Mouse (Mus musculus): ENCODE measurements around the gene Anxa4. TPM values are rescaled to one million over a fixed set of nuclear protein-coding genes. Genes with fewer than 3 reads are reported as not detected.

Anxa4 gene
- polyA plus RNA-seq, 1 experiment from 2014 or later: 90.4 TPM

DNA sequence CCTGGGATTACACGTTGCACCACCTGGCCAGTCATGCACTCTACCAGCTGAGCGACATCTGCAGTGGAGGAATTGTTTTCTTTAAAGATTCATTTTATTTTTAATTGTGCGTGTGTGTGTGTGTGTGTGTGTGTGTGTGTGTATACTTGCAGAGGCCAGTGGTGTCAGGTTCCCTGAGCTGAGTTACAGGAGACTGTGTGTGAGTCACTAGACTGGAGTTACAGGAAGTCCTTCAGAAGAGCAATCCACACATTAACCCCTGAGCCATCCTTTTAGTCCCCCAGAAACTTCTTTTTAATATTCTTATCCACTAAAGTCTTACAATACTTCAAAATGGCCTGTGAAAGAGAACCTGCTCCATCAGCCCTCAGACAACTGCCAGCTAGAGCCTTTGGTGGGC is 11.3 kb upstream of the Anxa4 start:
- Histone ChIP-seq H3K9me3 (ENCODE audit: low read depth, low read length) (no peaks in the 10 kb centered on the region), H3K4me1 (ENCODE audit: insufficient read depth) (no peaks in the 10 kb centered on the region), H3K9ac (no peak overlapping the region), H3K4me2 (no peak overlapping the region), H3K36me3 (ENCODE audit: insufficient read depth) (no peaks in the 10 kb centered on the region), H3K4me3 (ENCODE audit: low read depth, low read length) (no peak overlapping the region), H3K27ac (ENCODE audit: low read depth) (no peak overlapping the region), H3K27me3 (ENCODE audit: insufficient read depth, low read length) (no peaks in the 10 kb centered on the region)
- ATAC-seq (ENCODE audit: insufficient read depth) (no peak), DNase-seq (no peak)
- no peak for TF ChIP-seq CTCF (IDR thresholded peaks at IDR 0.05; ENCODE audit: low read depth)
- 56% methylated on average over 3 of the region's 3 CpGs for WGBS

GRCm38 (mm10) chr6:86801431-86801830 is 8.0 kb upstream of the Anxa4 start:
- TF ChIP-seq CTCF (IDR thresholded peaks at IDR 0.05; ENCODE audit: low read depth): no peak
- no peak overlapping the region for H3K4me2 ChIP-seq
- no peaks in the 10 kb centered on the region for H3K9me3 ChIP-seq (ENCODE audit: low read depth, low read length)
- 37% methylated on average over 11 of the region's 11 CpGs for whole genome bisulfite sequencing
- H3K27ac ChIP-seq (ENCODE audit: low read depth): no peak overlapping the region
- ATAC-seq (ENCODE audit: insufficient read depth) (no peak), DNase-seq (no peak)
- no peaks in the 10 kb centered on the region for H3K36me3 ChIP-seq (ENCODE audit: insufficient read depth)
- no peak overlapping the region for H3K4me3 ChIP-seq (ENCODE audit: low read depth, low read length)
- no peak overlapping the region for H3K9ac ChIP-seq
- no peaks in the 10 kb centered on the region; the same call in 1 of the 2 replicates for H3K4me1 ChIP-seq (ENCODE audit: insufficient read depth)
- no peaks in the 10 kb centered on the region for H3K27me3 ChIP-seq (ENCODE audit: insufficient read depth, low read length)

DNA sequence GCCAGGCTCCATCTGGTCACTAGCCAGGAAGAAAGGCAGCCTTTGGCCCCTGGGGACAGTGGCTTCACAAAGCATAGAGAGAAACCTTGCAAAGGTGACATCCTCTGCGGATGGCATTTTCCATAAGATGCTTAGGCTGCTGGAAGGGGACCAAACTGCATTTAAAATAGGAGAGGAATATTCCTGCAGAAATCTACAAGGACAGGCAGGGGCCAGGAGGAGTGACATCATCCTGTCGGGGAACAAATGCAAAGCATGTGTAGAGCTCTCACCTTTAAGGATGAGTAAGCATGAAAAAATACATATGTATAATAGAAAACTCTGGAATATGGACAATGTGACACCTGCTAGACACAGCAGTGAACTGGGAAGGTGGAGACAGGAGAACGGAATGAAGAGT is 7.1 kb upstream of the Anxa4 start:
- Histone ChIP-seq H3K9me3 (ENCODE audit: low read depth, low read length) (no peaks in the 10 kb centered on the region), H3K4me3 (ENCODE audit: low read depth, low read length) (no peak overlapping the region), H3K27ac (ENCODE audit: low read depth) (no peak overlapping the region), H3K4me1 (ENCODE audit: insufficient read depth) (no peaks in the 10 kb centered on the region; the same call in 1 of the 2 replicates), H3K9ac (no peak overlapping the region), H3K4me2 (no peak overlapping the region), H3K27me3 (ENCODE audit: insufficient read depth, low read length) (0 out of 2 replicates have a peak, but pooled peaks cover 3% of the 10 kb centered on the region), H3K36me3 (ENCODE audit: insufficient read depth) (no peaks in the 10 kb centered on the region)
- 81% methylated on average over 3 of the region's 3 CpGs for whole genome bisulfite sequencing
- TF ChIP-seq CTCF (IDR thresholded peaks at IDR 0.05; ENCODE audit: low read depth): no peak
- ATAC-seq (ENCODE audit: insufficient read depth) (no peak), DNase-seq (no peak)

GRCm38 (mm10) chr6:86797455-86797854 is 4.1 kb upstream of the Anxa4 start:
- Histone ChIP-seq H3K4me2 (no peak overlapping the region), H3K4me1 (ENCODE audit: insufficient read depth) (peaks cover 4% of the 10 kb centered on the region; the same call in 1 of the 2 replicates), H3K27ac (ENCODE audit: low read depth) (no peak overlapping the region), H3K9me3 (ENCODE audit: low read depth, low read length) (no peaks in the 10 kb centered on the region), H3K36me3 (ENCODE audit: insufficient read depth) (no peaks in the 10 kb centered on the region), H3K9ac (no peak overlapping the region), H3K4me3 (ENCODE audit: low read depth, low read length) (no peak overlapping the region), H3K27me3 (ENCODE audit: insufficient read depth, low read length) (0 out of 2 replicates have a peak, but pooled peaks cover 3% of the 10 kb centered on the region)
- 49% methylated on average over 4 of the region's 4 CpGs for WGBS
- ATAC-seq (ENCODE audit: insufficient read depth) (no peak), DNase-seq (peak; percentile 68)
- no peak for TF ChIP-seq CTCF (IDR thresholded peaks at IDR 0.05; ENCODE audit: low read depth)

DNA sequence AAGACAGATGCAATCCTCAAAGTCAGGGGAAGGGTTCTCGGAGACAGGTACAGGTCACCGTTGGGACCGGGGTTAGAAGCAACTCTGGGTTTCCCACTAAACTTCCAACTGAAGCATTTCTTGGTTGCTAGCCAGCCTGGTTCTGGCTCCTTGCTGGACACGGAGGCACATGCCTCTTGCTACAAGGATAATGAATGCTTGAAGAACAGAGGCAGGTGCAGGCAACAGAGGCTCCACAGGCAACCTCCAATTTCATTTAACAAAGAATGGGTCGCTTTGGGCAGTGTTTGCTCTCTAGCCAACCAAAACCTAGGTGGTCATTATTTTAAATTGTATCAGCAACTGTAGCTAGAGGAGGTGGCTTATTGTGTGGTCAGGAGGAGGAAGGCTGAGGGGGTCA is 573 bp upstream of the Anxa4 start:
- WGBS: 51% methylated on average over 5 of the region's 5 CpGs
- Histone ChIP-seq H3K36me3 (ENCODE audit: insufficient read depth) (no peaks in the 10 kb centered on the region), H3K4me3 (ENCODE audit: low read depth, low read length) (peak overlapping the region; percentile 73), H3K9ac (peak overlapping the region; percentile 79; the same call in 1 of the 2 replicates), H3K4me1 (ENCODE audit: insufficient read depth) (peaks cover 4% of the 10 kb centered on the region; the same call in 1 of the 2 replicates), H3K4me2 (peak overlapping the region; percentile 96), H3K27ac (ENCODE audit: low read depth) (no peak overlapping the region), H3K27me3 (ENCODE audit: insufficient read depth, low read length) (0 out of 2 replicates have a peak, but pooled peaks cover 3% of the 10 kb centered on the region), H3K9me3 (ENCODE audit: low read depth, low read length) (no peaks in the 10 kb centered on the region)
- TF ChIP-seq CTCF (IDR thresholded peaks at IDR 0.05; ENCODE audit: low read depth): no peak
- no peak for ATAC-seq (ENCODE audit: insufficient read depth)
- no peak for DNase-seq

- Histone ChIP-seq H3K9ac (no peak overlapping the region), H3K9me3 (ENCODE audit: low read depth, low read length) (no peaks in the 10 kb centered on the region), H3K4me1 (ENCODE audit: insufficient read depth) (peaks cover 4% of the 10 kb centered on the region; the same call in 1 of the 2 replicates), H3K36me3 (ENCODE audit: insufficient read depth) (no peaks in the 10 kb centered on the region), H3K4me3 (ENCODE audit: low read depth, low read length) (no peak overlapping the region), H3K27ac (ENCODE audit: low read depth) (peak overlapping the region; percentile 58), H3K4me2 (no peak overlapping the region), H3K27me3 (ENCODE audit: insufficient read depth, low read length) (no peaks in the 10 kb centered on the region)
- no peak for TF ChIP-seq CTCF (IDR thresholded peaks at IDR 0.05; ENCODE audit: low read depth)
- DNase-seq (peak; percentile 38), ATAC-seq (ENCODE audit: insufficient read depth) (no peak)
- 63% methylated on average over 10 of the region's 10 CpGs for WGBS
These were observed 2.9 kb downstream of the Anxa4 start for GRCm38 (mm10) chr6:86790351-86790943.

DNA sequence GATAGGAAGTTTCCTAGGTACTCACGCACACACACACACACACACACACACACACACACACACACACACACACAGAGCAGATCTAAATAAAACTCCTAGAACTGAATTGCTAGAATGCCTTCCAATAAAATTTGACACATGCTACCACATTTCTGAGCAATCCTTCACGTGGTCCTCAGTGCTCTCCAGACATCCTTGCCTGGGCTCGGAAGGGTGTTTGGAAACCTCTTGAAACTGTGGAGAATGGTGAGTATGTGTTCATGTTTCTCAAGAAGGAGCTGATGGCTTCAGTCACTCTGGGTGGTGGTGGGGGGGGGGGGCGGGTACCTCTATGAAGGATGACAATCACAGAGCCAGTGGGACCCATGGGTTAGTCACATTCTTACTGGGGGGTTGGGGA is 5.1 kb downstream of the Anxa4 start:
- DNase-seq (no peak), ATAC-seq (ENCODE audit: insufficient read depth) (no peak)
- Histone ChIP-seq H3K4me2 (no peak overlapping the region), H3K27me3 (ENCODE audit: insufficient read depth, low read length) (no peaks in the 10 kb centered on the region), H3K4me3 (ENCODE audit: low read depth, low read length) (no peak overlapping the region), H3K4me1 (ENCODE audit: insufficient read depth) (0 out of 2 replicates have a peak, but pooled peaks cover 3% of the 10 kb centered on the region), H3K9me3 (ENCODE audit: low read depth, low read length) (no peaks in the 10 kb centered on the region), H3K27ac (ENCODE audit: low read depth) (no peak overlapping the region), H3K36me3 (ENCODE audit: insufficient read depth) (no peaks in the 10 kb centered on the region), H3K9ac (no peak overlapping the region)
- no peak for TF ChIP-seq CTCF (IDR thresholded peaks at IDR 0.05; ENCODE audit: low read depth)
- 73% methylated on average over 4 of the region's 4 CpGs for WGBS

Data from lung, embryonic 14.5 days (tissue).